Mouse (Mus musculus) embryonic facial prominence, embryonic 10.5 days (tissue): ENCODE results near the gene Osbpl10. TPM values are rescaled to one million over a fixed set of nuclear protein-coding genes. Genes with fewer than 3 reads are reported as not detected.
"Not testable (repeated sequence)": the region's sequence is repeated elsewhere in the genome, so short reads cannot be mapped to it uniquely, and the experiment has no call there.

ENCODE experiments used
- DNase-seq: peaks from one replicate; pipeline ENCODE4 v3.0.0-alpha.2; 2017; ENCODE audit warnings: low spot score
- H3K27ac ChIP-seq: fragments of 300-500 bp; sonication (generic); replicated peaks from 2 replicates; pipeline ENCODE4 v1.5.1; 2016; ENCODE audit warnings: mild to moderate bottlenecking
- H3K27me3 ChIP-seq: fragments of 300-500 bp; sonication (generic); replicated peaks from 2 replicates; pipeline ENCODE4 v1.6.1; 2016; ENCODE audit warnings: low read depth, mild to moderate bottlenecking; ENCODE audit not compliant: poor library complexity, severe bottlenecking
- H3K36me3 ChIP-seq: fragments of 300-500 bp; sonication (generic); replicated peaks from 2 replicates; pipeline ENCODE4 v1.6.1; 2016; ENCODE audit warnings: mild to moderate bottlenecking, moderate library complexity
- H3K4me1 ChIP-seq: fragments of 300-500 bp; sonication (generic); 2 replicates; pipeline ENCODE4 v1.6.1; 2016
- H3K4me3 ChIP-seq: fragments of 300-500 bp; sonication (generic); 2 replicates; pipeline ENCODE4 v1.5.1; 2016; ENCODE audit warnings: mild to moderate bottlenecking, moderate library complexity
- H3K9me3 ChIP-seq: fragments of 300-500 bp; sonication (generic); 2 replicates; pipeline ENCODE4 v1.6.1; 2016; ENCODE audit warnings: mild to moderate bottlenecking
- WGBS: fragments of 180-500 bp; shearing (Covaris S2); methylation state at CpG from one replicate; pipeline ENCODE4 v1.1.7; 2016; 5-methylcytosine and 5-hydroxymethylcytosine counted together
- polyA plus RNA-seq: library from polyadenylated mRNA; unstranded; fragments of >200 nt; fragmentation: Nextera tagmentation; extraction: Ambion mirVana; gene quantifications from 2 replicates; pipeline ENCODE4 v1.2.1, GENCODE M21; 2016

Osbpl10 gene
- polyA plus RNA-seq, 1 experiment from 2014 or later = 1.3 TPM

DNA sequence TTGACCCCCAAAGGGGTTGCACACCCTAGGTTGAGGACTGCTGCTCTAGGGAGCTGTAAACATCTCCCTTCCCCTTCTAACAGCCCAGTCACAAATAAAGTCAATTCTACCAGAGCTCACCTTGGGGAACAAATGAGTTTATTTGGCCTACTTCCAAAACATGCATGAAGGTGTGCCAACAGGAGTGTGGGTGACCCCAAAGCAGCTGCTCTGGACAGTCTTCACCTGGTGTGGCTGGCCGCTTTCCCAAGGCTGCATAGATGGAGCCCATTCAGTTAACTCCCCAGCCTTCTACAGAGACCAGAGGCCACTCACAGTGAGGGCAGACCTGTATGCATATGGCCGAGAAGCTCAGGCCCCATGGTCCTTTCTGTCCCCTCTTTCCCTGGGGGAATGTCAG lies 43.0 kb downstream of the Osbpl10 start:
- no peaks in the 10 kb centered on the region for H3K36me3 ChIP-seq
- no peaks in the 10 kb centered on the region for H3K4me1 ChIP-seq
- WGBS = 85% methylated on average over 2 of the region's 2 CpGs

DNA sequence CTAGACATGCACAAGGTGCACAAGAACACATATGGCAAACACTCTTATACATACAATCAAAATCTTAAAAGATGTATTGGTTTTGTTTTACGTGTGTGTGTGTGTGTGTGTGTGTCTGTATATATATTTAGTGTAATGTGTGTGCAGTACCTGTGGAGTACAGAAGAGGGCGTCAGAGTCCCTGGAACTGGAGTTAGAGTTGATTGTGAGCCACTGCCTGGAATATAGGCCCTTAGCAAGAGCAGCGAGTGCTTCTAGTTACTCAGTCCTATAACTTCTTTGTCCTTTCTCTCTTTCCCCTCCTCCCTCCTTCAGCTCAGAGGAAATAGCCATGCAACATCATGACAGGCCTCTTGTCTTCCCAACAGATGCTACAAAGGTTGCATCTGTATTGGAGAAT lies 44.8 kb downstream of the Osbpl10 start:
- no peak overlapping the region for H3K4me3 ChIP-seq
- no peak overlapping the region for H3K27ac ChIP-seq
- no peaks in the 10 kb centered on the region for H3K27me3 ChIP-seq
- no peaks in the 10 kb centered on the region for H3K36me3 ChIP-seq
- DNase-seq = no peak
- 83% methylated on average over 3 of the region's 3 CpGs for WGBS
- H3K4me1 ChIP-seq = no peaks in the 10 kb centered on the region
- H3K9me3 ChIP-seq = no peaks in the 10 kb centered on the region

More for the DNA sequence above, 43.0 kb downstream of the Osbpl10 start:
- no peak for DNase-seq
- no peaks in the 10 kb centered on the region for H3K27me3 ChIP-seq
- no peak overlapping the region for H3K27ac ChIP-seq
- H3K4me3 ChIP-seq = no peak overlapping the region
- H3K9me3 ChIP-seq = no peaks in the 10 kb centered on the region

DNA sequence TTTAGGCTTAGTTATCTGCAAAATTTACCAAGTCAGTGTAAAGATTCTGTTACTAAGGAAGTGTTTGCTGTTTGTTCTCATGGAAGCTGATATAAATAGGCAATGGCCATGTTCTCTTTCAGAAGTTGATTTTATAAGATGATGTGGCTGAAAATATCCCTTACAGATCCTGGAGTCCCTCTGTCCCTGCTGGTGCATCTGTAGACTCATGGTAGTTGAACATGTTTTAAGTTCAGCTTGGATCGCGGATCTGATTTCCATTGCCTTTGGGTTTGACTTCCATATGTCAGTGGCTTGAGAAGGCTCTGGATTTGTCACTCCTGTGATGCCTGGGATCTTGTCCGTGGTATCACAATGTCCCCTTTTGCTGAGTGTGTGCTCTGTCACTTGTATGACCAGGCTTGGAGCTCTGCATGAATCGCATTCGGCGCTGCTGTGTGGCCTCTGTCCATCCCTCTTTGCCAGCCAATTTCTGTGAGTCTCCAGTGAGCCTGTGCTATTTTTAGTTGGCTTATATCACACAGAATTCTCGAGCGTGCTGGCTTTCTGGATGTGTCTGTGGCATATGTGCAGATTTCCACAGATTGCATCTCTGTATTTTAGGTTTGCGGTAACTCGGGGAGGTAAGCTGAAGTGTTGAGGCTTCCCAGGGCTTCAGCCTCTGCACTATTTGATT lies 45.5 kb downstream of the Osbpl10 start:
- Histone ChIP-seq H3K9me3 (no peaks in the 10 kb centered on the region), H3K36me3 (no peaks in the 10 kb centered on the region), H3K4me3 (no peak overlapping the region), H3K27me3 (no peaks in the 10 kb centered on the region), H3K27ac (no peak overlapping the region), H3K4me1 (no peaks in the 10 kb centered on the region)
- 92% methylated on average over 10 of the region's 10 CpGs for WGBS
- no peak for DNase-seq

DNA sequence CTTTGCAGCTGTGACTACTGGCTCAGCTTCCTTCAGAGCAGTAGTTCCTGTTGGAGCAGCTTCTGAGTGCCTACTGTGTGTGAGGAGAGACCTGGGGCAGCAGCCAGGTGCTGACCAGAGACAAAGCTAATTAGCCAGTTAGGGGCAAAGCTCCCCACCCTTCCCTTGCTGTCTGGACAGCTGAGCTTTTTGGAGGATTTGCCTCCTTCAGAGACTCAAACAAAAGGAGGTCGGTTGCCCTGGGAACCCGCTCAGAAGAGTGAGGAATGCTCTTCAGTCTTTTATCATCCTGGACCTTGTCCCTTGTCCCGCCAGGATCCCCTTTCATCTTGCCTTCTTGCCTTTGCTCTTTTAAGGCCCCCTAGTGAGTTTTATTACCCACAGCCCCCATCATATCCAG lies 50.9 kb downstream of the Osbpl10 start:
- peak overlapping the region; percentile 51; the same call in 1 of the 2 replicates for H3K27ac ChIP-seq
- H3K9me3 ChIP-seq = no peaks in the 10 kb centered on the region
- H3K4me1 ChIP-seq = peaks cover 12% of the 10 kb centered on the region
- no peaks in the 10 kb centered on the region for H3K36me3 ChIP-seq
- no peaks in the 10 kb centered on the region for H3K27me3 ChIP-seq
- H3K4me3 ChIP-seq = no peak overlapping the region
- DNase-seq = peak; percentile 50
- 2% methylated on average over 3 of the region's 3 CpGs for WGBS

- no peak overlapping the region for H3K4me3 ChIP-seq
- no peak for DNase-seq
- no peaks in the 10 kb centered on the region for H3K36me3 ChIP-seq
- H3K9me3 ChIP-seq = no peaks in the 10 kb centered on the region
- H3K4me1 ChIP-seq = peaks cover 12% of the 10 kb centered on the region
- WGBS = 69% methylated on average over 4 of the region's 4 CpGs
- H3K27ac ChIP-seq = no peak overlapping the region
- no peaks in the 10 kb centered on the region for H3K27me3 ChIP-seq
Observed at GRCm38 (mm10) chr9:115030581-115030980, 52.2 kb downstream of the Osbpl10 start.

- not testable (repeated sequence) for H3K36me3 ChIP-seq, DNase-seq
- WGBS = 98% methylated on average over 1 of the region's 1 CpGs
Observed at GRCm38 (mm10) chr9:115031046-115031445, 52.7 kb downstream of the Osbpl10 start.

DNA sequence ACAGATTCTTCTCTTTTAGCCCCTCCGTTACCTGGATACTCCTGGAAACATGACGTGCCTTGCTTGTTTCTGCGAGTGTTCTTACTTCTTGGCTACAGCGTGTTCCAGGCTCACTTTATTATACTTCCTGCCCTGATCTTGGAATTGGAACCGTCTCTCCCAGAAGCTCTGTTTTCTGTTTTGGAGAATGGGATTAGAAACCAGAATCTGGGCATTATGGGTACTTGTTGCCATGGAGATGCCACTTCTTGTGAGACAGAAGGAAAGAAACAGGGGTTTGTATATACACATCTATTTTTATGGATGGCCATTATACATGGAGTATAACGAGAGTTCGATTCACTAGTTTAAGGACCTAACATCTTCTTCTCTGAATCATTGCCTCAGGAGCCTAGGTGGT lies 54.4 kb downstream of the Osbpl10 start:
- H3K9me3 ChIP-seq = no peaks in the 10 kb centered on the region
- H3K27me3 ChIP-seq = no peaks in the 10 kb centered on the region
- 92% methylated on average over 7 of the region's 7 CpGs for WGBS
- no peak for DNase-seq
- H3K36me3 ChIP-seq = no peaks in the 10 kb centered on the region
- no peak overlapping the region for H3K4me3 ChIP-seq
- H3K27ac ChIP-seq = no peak overlapping the region
- H3K4me1 ChIP-seq = peaks cover 15% of the 10 kb centered on the region

More at GRCm38 (mm10) chr9:115031046-115031445, 52.7 kb downstream of the Osbpl10 start:
- H3K4me3 ChIP-seq, H3K27ac ChIP-seq, H3K9me3 ChIP-seq, H3K27me3 ChIP-seq: not testable (repeated sequence)
- H3K4me1 ChIP-seq = peaks cover 12% of the 10 kb centered on the region

DNA sequence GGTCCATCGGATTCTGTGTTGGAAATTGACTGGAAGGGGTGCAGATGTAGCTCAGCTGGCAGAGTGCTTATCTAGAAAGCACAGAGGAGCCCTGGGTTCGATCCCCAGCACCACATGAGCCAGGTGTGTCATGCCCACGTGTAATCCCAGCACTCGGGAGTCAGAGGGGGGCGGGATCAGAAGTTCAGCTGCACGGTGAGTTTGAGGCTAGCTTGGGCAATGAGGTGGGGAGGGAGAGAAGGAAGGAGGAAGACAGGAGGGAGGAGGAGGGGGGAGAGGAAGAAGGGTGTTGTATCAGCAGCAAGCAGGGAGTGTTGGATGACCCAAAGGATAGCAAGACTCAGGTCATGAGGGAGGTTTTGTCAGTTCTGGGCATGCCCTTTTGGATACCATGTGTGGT lies 55.9 kb downstream of the Osbpl10 start:
- DNase-seq = no peak
- H3K36me3 ChIP-seq = no peaks in the 10 kb centered on the region
- WGBS = 74% methylated on average over 6 of the region's 6 CpGs
- no peaks in the 10 kb centered on the region for H3K9me3 ChIP-seq
- H3K4me1 ChIP-seq = peaks cover 28% of the 10 kb centered on the region
- H3K27me3 ChIP-seq = no peaks in the 10 kb centered on the region
- H3K4me3 ChIP-seq = no peak overlapping the region
- H3K27ac ChIP-seq = no peak overlapping the region

- no peaks in the 10 kb centered on the region for H3K36me3 ChIP-seq
- H3K9me3 ChIP-seq = no peaks in the 10 kb centered on the region
- H3K27me3 ChIP-seq = no peaks in the 10 kb centered on the region
- peaks cover 28% of the 10 kb centered on the region for H3K4me1 ChIP-seq
- DNase-seq = no peak
- no peak overlapping the region for H3K27ac ChIP-seq
- no peak overlapping the region for H3K4me3 ChIP-seq
- WGBS = 77% methylated on average over 7 of the region's 7 CpGs
Observed at GRCm38 (mm10) chr9:115034788-115035187, 56.4 kb downstream of the Osbpl10 start.

- DNase-seq = no peak
- Histone ChIP-seq H3K36me3 (no peaks in the 10 kb centered on the region), H3K27ac (no peak overlapping the region), H3K9me3 (no peaks in the 10 kb centered on the region), H3K27me3 (no peaks in the 10 kb centered on the region), H3K4me3 (no peak overlapping the region), H3K4me1 (peaks cover 24% of the 10 kb centered on the region)
- 22% methylated on average over 14 of the region's 14 CpGs for WGBS
Observed at GRCm38 (mm10) chr9:115038215-115038614, 59.8 kb downstream of the Osbpl10 start.

DNA sequence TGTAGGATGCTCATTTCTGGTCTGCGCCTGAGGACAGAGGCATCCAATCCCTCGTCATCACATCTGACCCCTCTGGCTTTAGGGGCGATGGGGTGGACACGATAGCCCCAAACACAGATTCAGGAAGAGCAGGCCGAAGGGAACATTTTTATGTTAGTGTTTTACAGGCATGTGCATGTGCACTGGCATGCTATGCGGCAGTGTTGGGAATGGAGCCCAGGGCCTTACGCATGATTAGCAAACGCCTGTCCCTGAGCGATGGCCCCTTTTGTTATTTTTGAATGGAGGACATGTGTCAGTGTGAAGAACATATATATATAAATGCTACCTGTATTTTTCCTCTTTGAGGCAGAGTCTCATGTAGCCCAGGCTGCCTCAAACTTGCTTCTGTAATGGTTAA lies 60.3 kb downstream of the Osbpl10 start:
- no peak overlapping the region for H3K4me3 ChIP-seq

DNA sequence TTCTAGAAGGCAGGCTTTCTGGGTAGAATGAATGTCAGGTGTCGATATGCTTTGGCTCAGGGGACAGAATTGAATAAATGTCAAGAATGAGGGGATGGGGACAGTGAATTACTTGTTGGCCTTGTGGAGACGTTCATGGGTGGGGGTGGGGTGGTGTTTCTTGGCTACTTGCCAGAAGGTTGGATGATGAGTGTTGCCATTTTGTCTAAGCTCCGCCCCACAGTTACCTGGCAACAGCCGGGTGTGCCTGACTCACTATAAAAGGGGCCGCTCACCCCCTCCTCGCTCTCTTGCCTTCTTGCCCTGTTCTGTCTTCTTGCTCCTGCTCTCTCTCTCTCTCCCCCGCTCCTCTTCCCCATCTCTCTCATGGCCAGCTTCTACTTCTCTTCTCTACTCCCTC lies 60.9 kb downstream of the Osbpl10 start:
- Histone ChIP-seq H3K27ac (no peak overlapping the region), H3K36me3 (no peaks in the 10 kb centered on the region), H3K4me3 (no peak overlapping the region), H3K9me3 (no peaks in the 10 kb centered on the region), H3K4me1 (peaks cover 24% of the 10 kb centered on the region), H3K27me3 (no peaks in the 10 kb centered on the region)
- whole genome bisulfite sequencing = 72% methylated on average over 7 of the region's 7 CpGs
- DNase-seq = peak; percentile 37

More for the DNA sequence above, 60.3 kb downstream of the Osbpl10 start:
- Histone ChIP-seq H3K27ac (no peak overlapping the region), H3K27me3 (no peaks in the 10 kb centered on the region), H3K4me1 (peaks cover 24% of the 10 kb centered on the region), H3K36me3 (no peaks in the 10 kb centered on the region), H3K9me3 (no peaks in the 10 kb centered on the region)
- no peak for DNase-seq
- WGBS = 73% methylated on average over 9 of the region's 9 CpGs

GRCm38 (mm10) chr9:115042571-115042970 lies 64.2 kb downstream of the Osbpl10 start:
- Histone ChIP-seq H3K36me3 (no peaks in the 10 kb centered on the region), H3K4me1 (peaks cover 39% of the 10 kb centered on the region), H3K27ac (no peak overlapping the region), H3K27me3 (no peaks in the 10 kb centered on the region), H3K9me3 (no peaks in the 10 kb centered on the region), H3K4me3 (no peak overlapping the region)
- WGBS = 94% methylated on average over 6 of the region's 6 CpGs
- no peak for DNase-seq
